Comparison of ENCODE assay signal across 7 mouse cellular contexts in genomic region chr12:26071610-26072009, GRCm38 (mm10).
DNase-seq lines count a peak whose midpoint lies in the region; ATAC-seq and TF ChIP-seq lines count a peak whose summit lies in the region.

No protein-coding gene starts in this region.

- TF ChIP-seq POLR2A in ES-Bruce4 (IDR thresholded peaks at IDR 0.05; ENCODE audit: insufficient read depth, low read length), result no peak
- no peak for TF ChIP-seq POLR2A in small intestine, adult 2 months (IDR thresholded peaks at IDR 0.05; ENCODE audit: low read depth, low read length)

- H3K9ac ChIP-seq in ES-Bruce4 (ENCODE audit: low read depth, poor library complexity, severe bottlenecking), result no peak overlapping the region
- H3K9ac ChIP-seq in heart, embryonic 13.5 days, result peak overlapping the region; percentile 44; the same call in 1 of the 2 replicates

- H3K4me2 ChIP-seq in heart, embryonic 13.5 days, result no peak overlapping the region

- TF ChIP-seq CTCF in ES-Bruce4 (IDR thresholded peaks at IDR 0.05; ENCODE audit: low read depth, low read length), result peak; percentile 35
- TF ChIP-seq CTCF in small intestine, adult 2 months (IDR thresholded peaks at IDR 0.05; ENCODE audit: extremely low read depth, insufficient read length, insufficient replicate concordance, low read depth, low read length), result peak; percentile 31; the same call in 1 of the 2 replicates

- DNase-seq in adrenal gland, postnatal 10 days, result peak; percentile 79
- peak; percentile 76 for DNase-seq in embryo, embryonic 9.5 days (ENCODE audit: extremely low spot score)
- DNase-seq in layer of hippocampus, adult 9-10 months (ENCODE audit: low spot score), result peak; percentile 58

- no peaks in the 10 kb centered on the region for H3K27me3 ChIP-seq in ES-Bruce4 (ENCODE audit: control insufficient read depth, insufficient read depth, low read length, poor library complexity, severe bottlenecking)
- peaks cover 22% of the 10 kb centered on the region for H3K27me3 ChIP-seq in heart, embryonic 13.5 days (replicated peaks)
- no peaks in the 10 kb centered on the region for H3K27me3 ChIP-seq in small intestine, adult 2 months (ENCODE audit: control insufficient read depth, insufficient read depth, low read length)

- H3K4me3 ChIP-seq in ES-Bruce4 (ENCODE audit: low read depth, low read length), result no peak overlapping the region
- no peak overlapping the region for H3K4me3 ChIP-seq in heart, embryonic 13.5 days
- H3K4me3 ChIP-seq in small intestine, adult 2 months (ENCODE audit: low read depth, low read length), result no peak overlapping the region

- WGBS in heart, embryonic 13.5 days, result 13% methylated on average over 3 of the region's 3 CpGs
- WGBS in small intestine, adult 2 months, result 7% methylated on average over 3 of the region's 3 CpGs

- no peaks in the 10 kb centered on the region for H3K9me3 ChIP-seq in ES-Bruce4 (replicated peaks; ENCODE audit: control insufficient read depth, insufficient read depth, low read length, poor library complexity, severe bottlenecking)
- H3K9me3 ChIP-seq in heart, embryonic 13.5 days, result no peaks in the 10 kb centered on the region

- TF ChIP-seq EP300 in ES-Bruce4 (IDR thresholded peaks at IDR 0.05; ENCODE audit: insufficient read depth, low read depth, low read length), result no peak

- no peak for ATAC-seq in heart, embryonic 13.5 days (ENCODE audit: extremely low read depth, insufficient number of reproducible peaks, low FRiP score, low TSS enrichment)
- peak; percentile 81 for ATAC-seq in megakaryocyte progenitor cell, adult 5-6 weeks (replicated peaks; ENCODE audit: poor library complexity)

- no peaks in the 10 kb centered on the region for H3K4me1 ChIP-seq in ES-Bruce4 (ENCODE audit: control insufficient read depth, insufficient read depth, low read length)
- H3K4me1 ChIP-seq in heart, embryonic 13.5 days, result peaks cover 8% of the 10 kb centered on the region
- H3K4me1 ChIP-seq in small intestine, adult 2 months (ENCODE audit: control insufficient read depth, insufficient read depth, insufficient read length, low read length), result peaks cover 2% of the 10 kb centered on the region; the same call in 1 of the 2 replicates

- H3K27ac ChIP-seq in ES-Bruce4 (ENCODE audit: insufficient read depth, low read length), result no peak overlapping the region
- no peak overlapping the region for H3K27ac ChIP-seq in heart, embryonic 13.5 days (replicated peaks)
- no peak overlapping the region for H3K27ac ChIP-seq in small intestine, adult 2 months (ENCODE audit: insufficient read depth, low read depth, low read length)

- no peaks in the 10 kb centered on the region for H3K36me3 ChIP-seq in ES-Bruce4 (ENCODE audit: control insufficient read depth, insufficient read depth, low read length, poor library complexity, severe bottlenecking)
- no peaks in the 10 kb centered on the region for H3K36me3 ChIP-seq in heart, embryonic 13.5 days
- no peaks in the 10 kb centered on the region for H3K36me3 ChIP-seq in small intestine, adult 2 months (ENCODE audit: control insufficient read depth, insufficient read depth, low read length)
